Mouse (Mus musculus): Measurements from ENCODE around the gene Ptprn2. TPM values are rescaled to one million over a fixed set of nuclear protein-coding genes. Genes with fewer than 3 reads are reported as not detected.
A peak's percentile ranks its signal among the peaks of the same experiment; 100 is the strongest.

The Ptprn2 gene
- polyA plus RNA-seq, 1 experiment from 2014 or later: 0.18 TPM

DNA sequence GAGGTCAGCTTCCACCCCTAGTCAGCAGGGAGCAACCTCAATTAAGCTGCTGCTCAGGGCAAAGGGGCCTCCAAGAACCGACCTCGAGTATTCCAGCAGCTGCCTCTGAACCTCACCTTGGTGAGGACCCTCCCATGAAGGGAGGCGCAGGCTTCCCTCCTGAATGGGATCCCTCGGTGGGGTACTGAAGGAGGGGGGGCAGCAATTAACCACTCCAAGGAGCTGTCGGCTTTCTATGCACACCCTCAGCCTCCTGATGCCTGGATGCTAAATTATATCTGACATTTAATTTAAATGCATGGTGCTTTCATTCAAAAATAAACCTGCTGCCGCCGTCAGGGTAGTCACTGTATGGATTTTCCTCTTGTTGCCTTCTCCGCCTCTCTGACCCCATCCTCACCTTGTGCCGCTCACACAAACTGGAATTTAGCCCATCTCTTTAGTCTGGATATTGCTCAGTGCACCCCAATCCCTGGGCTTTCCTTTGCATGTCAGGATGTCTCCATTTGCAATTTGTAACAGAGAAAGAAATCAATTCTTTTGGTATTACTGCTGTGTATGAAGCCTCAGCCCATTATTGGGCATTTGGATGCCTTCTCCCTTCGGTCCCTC is 629.8 kb downstream of the Ptprn2 start:
- Histone ChIP-seq H3K4me1 (no peaks in the 10 kb centered on the region), H3K4me3 (replicated peaks) (no peak overlapping the region), H3K36me3 (no peaks in the 10 kb centered on the region), H3K9me3 (replicated peaks) (no peaks in the 10 kb centered on the region), H3K9ac (no peak overlapping the region), H3K27me3 (no peaks in the 10 kb centered on the region), H3K27ac (no peak overlapping the region), H3K4me2 (no peak overlapping the region)
- no peak for ATAC-seq (replicated peaks; ENCODE audit: low FRiP score)
- 56% methylated on average over 10 of the region's 10 CpGs for WGBS

DNA sequence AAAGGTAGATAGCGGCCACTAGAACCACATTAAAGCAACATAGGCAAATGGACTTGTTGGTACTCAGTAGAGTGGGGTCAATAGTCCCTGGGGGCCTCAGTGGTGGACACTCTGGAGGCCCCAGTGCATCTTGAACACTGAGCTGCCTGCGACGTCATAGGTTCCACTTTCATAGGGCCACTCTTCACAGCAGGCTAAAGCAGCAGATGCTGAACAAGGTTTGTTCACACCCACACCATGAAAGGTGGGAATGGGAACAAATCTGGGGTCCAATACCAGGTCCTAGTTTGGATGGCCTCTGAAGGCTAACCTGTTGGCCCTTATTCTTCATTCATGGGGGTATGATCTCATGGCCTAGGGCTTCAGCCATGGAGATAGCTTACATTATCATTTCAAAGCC is 641.6 kb downstream of the Ptprn2 start:
- Histone ChIP-seq H3K27ac (no peak overlapping the region), H3K4me2 (no peak overlapping the region), H3K36me3 (no peaks in the 10 kb centered on the region), H3K9ac (no peak overlapping the region), H3K9me3 (replicated peaks) (no peaks in the 10 kb centered on the region), H3K4me3 (replicated peaks) (no peak overlapping the region), H3K4me1 (no peaks in the 10 kb centered on the region), H3K27me3 (no peaks in the 10 kb centered on the region)
- 90% methylated on average over 3 of the region's 3 CpGs for WGBS
- ATAC-seq (replicated peaks; ENCODE audit: low FRiP score): no peak

DNA sequence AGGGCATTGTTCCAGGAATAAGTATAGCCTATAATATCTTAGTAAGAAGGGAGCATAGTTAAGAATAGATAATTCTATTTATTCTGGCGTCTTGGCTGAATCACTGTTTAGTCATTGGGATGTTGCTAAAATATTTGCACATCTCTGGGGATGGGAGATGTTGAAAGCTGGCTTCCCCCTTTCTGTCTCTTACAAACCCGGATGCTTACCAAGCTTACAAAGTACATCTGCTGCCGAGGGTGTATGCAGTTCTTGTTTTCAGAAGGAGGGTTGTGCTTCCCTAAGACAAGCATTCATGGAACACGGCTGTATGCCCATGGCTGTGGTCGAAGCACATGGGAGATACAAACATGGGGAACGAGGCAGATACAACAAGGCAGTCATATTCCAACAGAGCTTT is 642.0 kb downstream of the Ptprn2 start:
- no peak overlapping the region for H3K4me3 ChIP-seq (replicated peaks)
- no peak overlapping the region for H3K27ac ChIP-seq
- no peak overlapping the region for H3K4me2 ChIP-seq
- H3K36me3 ChIP-seq: no peaks in the 10 kb centered on the region
- H3K4me1 ChIP-seq: no peaks in the 10 kb centered on the region
- no peaks in the 10 kb centered on the region for H3K27me3 ChIP-seq
- WGBS: 90% methylated on average over 6 of the region's 6 CpGs
- H3K9me3 ChIP-seq (replicated peaks): no peaks in the 10 kb centered on the region
- ATAC-seq (replicated peaks; ENCODE audit: low FRiP score): no peak
- no peak overlapping the region for H3K9ac ChIP-seq

DNA sequence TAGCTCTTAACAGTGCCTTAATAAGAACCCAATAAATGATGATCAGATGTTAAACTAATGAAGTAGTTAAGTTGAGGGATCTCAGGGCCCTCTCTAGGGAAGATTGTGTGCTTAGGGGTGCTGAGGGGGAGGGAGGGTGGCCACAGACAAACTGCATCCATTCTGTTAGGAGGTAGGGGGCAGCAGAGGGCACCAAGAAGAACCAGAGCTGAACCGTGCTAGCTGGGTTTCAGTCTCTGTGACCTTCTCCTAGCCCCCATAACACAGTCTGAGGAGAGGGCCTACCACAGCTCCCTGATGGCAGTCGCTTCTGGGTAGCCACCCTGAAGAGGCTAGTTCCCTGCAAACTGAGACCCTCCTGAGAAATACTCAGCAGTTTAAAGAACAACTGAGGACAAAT is 646.6 kb downstream of the Ptprn2 start:
- Histone ChIP-seq H3K9me3 (replicated peaks) (no peaks in the 10 kb centered on the region), H3K4me3 (replicated peaks) (no peak overlapping the region), H3K36me3 (no peaks in the 10 kb centered on the region), H3K4me2 (no peak overlapping the region), H3K9ac (no peak overlapping the region), H3K27me3 (no peaks in the 10 kb centered on the region), H3K4me1 (no peaks in the 10 kb centered on the region), H3K27ac (no peak overlapping the region)
- WGBS: 12% methylated on average over 2 of the region's 2 CpGs
- ATAC-seq (replicated peaks; ENCODE audit: low FRiP score): no peak

DNA sequence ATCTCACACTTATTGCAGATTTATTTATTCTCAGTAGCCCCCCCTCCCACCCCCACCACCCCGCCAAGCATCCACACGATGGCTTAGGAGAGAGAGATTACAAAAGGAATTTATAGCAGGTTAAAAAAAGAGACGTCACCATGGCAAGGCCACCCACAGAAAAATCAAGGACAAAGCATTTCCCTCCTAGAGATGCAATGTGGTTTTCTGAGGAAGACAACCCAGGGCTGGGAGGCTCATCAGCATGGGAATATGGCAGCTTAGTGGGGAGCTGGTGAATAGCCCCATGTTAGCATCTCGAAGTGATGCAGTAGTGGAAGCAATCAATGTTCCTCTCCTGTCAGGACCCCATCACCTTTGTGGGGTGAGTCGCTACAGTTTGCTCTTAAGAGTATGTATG is 649.7 kb downstream of the Ptprn2 start:
- no peak for ATAC-seq (replicated peaks; ENCODE audit: low FRiP score)
- no peak overlapping the region for H3K27ac ChIP-seq
- H3K4me3 ChIP-seq (replicated peaks): no peak overlapping the region
- H3K4me2 ChIP-seq: no peak overlapping the region
- no peaks in the 10 kb centered on the region for H3K9me3 ChIP-seq (replicated peaks)
- H3K27me3 ChIP-seq: no peaks in the 10 kb centered on the region
- no peaks in the 10 kb centered on the region for H3K4me1 ChIP-seq
- WGBS: 69% methylated on average over 5 of the region's 5 CpGs
- H3K36me3 ChIP-seq: no peaks in the 10 kb centered on the region
- H3K9ac ChIP-seq: no peak overlapping the region

DNA sequence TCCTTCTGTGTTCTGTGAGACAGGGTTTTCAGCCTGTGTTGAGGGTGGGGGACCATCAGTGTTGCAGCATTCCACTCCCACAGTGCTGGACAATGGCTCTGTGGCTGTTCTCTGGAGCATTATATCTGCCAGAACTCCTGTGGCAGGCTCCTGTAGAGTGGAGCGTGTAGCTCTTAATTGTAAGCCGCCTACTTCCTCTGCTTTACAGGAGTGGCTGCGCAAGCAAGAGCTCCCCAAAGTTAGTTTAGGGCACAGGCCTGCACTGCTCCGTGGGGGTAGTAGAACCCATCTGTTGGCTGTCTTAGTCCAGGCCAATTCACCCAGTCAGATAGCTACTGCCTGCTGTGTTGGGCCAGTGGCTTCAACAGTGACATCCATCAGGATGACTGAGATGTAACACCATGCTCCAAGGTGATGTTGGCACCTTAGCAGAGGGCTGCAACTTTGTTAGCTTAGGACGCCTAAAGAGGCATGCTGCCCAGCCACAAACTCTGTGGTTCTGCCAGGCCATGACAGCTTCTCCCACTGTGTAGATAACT is 651.0 kb downstream of the Ptprn2 start:
- H3K27me3 ChIP-seq: no peaks in the 10 kb centered on the region
- WGBS: 77% methylated on average over 5 of the region's 5 CpGs
- no peak overlapping the region for H3K4me2 ChIP-seq
- no peaks in the 10 kb centered on the region for H3K36me3 ChIP-seq
- no peak for ATAC-seq (replicated peaks; ENCODE audit: low FRiP score)
- no peaks in the 10 kb centered on the region for H3K4me1 ChIP-seq
- H3K4me3 ChIP-seq (replicated peaks): no peak overlapping the region
- no peak overlapping the region for H3K27ac ChIP-seq
- H3K9ac ChIP-seq: no peak overlapping the region
- no peaks in the 10 kb centered on the region for H3K9me3 ChIP-seq (replicated peaks)

DNA sequence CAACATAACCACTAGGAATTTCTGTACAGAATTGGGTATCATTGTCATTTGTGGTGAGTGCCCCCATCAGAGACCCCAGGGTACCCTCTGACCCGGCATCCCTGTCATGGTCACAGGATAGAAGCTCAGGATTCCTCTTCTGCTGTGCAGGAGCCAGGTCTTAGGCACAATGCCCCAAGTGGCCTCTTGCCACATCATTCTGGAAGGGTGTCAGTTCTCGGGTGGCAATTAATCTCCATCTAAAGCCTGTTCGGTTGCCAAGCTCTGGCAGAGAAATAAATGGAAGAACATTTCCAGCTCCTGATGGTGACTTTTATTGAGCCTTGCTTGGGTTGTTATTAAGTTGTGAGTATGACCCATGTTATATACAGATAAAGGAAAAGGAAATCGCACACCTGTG is 655.4 kb downstream of the Ptprn2 start:
- no peak overlapping the region for H3K27ac ChIP-seq
- ATAC-seq (replicated peaks; ENCODE audit: low FRiP score): no peak
- 75% methylated on average over 4 of the region's 4 CpGs for whole genome bisulfite sequencing
- no peak overlapping the region for H3K4me2 ChIP-seq
- H3K36me3 ChIP-seq: no peaks in the 10 kb centered on the region
- H3K9ac ChIP-seq: no peak overlapping the region
- no peak overlapping the region for H3K4me3 ChIP-seq (replicated peaks)
- no peaks in the 10 kb centered on the region for H3K9me3 ChIP-seq (replicated peaks)
- no peaks in the 10 kb centered on the region for H3K4me1 ChIP-seq
- H3K27me3 ChIP-seq: peaks cover 9% of the 10 kb centered on the region; the same call in 1 of the 2 replicates

DNA sequence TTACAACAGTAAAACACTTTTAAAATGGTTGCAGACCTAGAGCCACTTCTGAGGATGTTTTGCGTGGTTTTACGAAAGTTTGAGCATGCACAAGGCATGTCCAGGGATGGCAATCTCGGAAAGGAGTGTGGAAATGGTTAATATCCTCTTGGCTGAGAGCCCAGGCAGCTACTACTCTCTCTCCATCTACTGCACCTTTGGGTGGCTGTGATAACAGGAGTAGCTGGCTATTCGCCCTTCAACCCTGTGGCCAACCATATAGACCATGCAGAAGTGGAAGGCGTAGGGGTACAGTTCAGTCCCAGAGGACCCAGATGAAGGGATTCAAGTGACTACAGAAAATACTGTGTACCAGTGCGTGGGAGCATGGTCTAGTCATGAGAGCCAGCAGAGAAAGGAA is 655.9 kb downstream of the Ptprn2 start:
- WGBS: 79% methylated on average over 6 of the region's 6 CpGs
- peaks cover 12% of the 10 kb centered on the region for H3K27me3 ChIP-seq
- no peak for ATAC-seq (replicated peaks; ENCODE audit: low FRiP score)
- H3K4me2 ChIP-seq: no peak overlapping the region
- H3K4me1 ChIP-seq: no peaks in the 10 kb centered on the region
- no peaks in the 10 kb centered on the region for H3K9me3 ChIP-seq (replicated peaks)
- no peak overlapping the region for H3K4me3 ChIP-seq (replicated peaks)
- H3K9ac ChIP-seq: no peak overlapping the region
- H3K36me3 ChIP-seq: no peaks in the 10 kb centered on the region
- H3K27ac ChIP-seq: no peak overlapping the region

DNA sequence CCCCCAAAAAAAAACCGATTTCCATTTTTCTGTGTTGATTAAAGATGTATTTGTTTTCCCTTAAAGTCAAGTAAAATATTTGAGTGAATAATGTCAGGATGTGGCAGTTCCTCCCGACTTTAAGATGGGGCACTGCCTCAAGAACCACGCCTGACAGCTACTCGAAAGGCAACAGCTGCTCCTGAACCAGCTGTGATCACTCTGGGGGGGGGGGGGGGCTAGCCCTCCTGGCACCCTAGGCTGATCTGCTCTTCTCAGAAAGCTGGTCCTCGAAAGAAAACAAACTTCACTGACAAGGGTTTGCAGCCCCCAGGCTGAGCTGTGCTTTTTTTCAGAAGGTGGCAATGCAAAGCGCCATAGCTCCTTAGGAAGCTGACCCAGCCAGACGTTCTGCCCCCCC is 663.7 kb downstream of the Ptprn2 start:
- peaks cover 87% of the 10 kb centered on the region for H3K27me3 ChIP-seq
- no peak overlapping the region for H3K27ac ChIP-seq
- ATAC-seq (replicated peaks; ENCODE audit: low FRiP score): no peak

DNA sequence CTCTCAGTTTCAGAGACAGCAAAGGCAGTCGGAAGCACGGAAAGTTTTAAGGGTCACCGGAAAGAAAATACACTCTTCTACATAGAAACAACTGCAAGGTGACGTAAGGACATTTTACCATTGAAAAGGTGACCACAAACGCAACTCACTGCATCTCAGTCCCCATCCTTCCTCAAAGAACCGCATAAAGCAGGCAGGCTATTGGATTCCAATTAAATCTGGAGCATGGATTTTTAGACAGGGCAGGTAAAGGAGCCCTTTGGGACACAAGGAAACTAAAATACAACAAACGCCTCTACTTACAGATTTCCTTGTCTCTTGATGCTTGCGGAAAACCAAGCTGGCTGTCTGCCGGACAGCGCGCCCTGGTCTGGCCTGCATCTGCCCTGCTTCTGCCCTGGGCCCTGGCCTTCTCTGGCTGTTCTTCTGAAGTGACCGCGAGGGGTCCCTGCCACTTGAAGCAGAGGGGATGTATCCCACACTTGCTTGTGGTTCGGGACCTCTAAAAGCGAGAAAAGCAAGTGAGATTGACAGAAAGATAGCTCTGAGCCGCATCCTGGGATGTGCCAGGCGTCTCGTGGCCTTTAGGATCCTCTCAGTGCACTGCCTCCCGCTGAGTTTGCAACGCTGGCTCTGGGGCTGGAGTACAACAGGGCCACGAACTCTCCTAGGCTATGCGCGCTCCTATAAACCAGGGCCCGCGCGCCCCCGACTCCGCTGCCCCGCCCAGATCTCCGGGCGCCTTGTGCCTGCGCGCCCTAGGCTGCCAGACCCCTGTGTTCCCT is 665.3 kb downstream of the Ptprn2 start:
- H3K4me3 ChIP-seq (replicated peaks): no peak overlapping the region
- peaks cover 21% of the 10 kb centered on the region for H3K4me1 ChIP-seq
- no peaks in the 10 kb centered on the region for H3K9me3 ChIP-seq (replicated peaks)
- 6% methylated on average over 33 of the region's 33 CpGs for WGBS
- H3K27me3 ChIP-seq: peaks cover 95% of the 10 kb centered on the region
- no peak overlapping the region for H3K27ac ChIP-seq
- peak overlapping the region; percentile 18; the same call in 1 of the 2 replicates for H3K4me2 ChIP-seq
- no peak for ATAC-seq (replicated peaks; ENCODE audit: low FRiP score)
- no peak overlapping the region for H3K9ac ChIP-seq
- H3K36me3 ChIP-seq: no peaks in the 10 kb centered on the region

More for the DNA sequence above, 663.7 kb downstream of the Ptprn2 start:
- peaks cover 14% of the 10 kb centered on the region for H3K4me1 ChIP-seq
- no peaks in the 10 kb centered on the region for H3K9me3 ChIP-seq (replicated peaks)
- no peak overlapping the region for H3K9ac ChIP-seq
- WGBS: 5% methylated on average over 7 of the region's 7 CpGs
- no peaks in the 10 kb centered on the region for H3K36me3 ChIP-seq
- H3K4me2 ChIP-seq: no peak overlapping the region
- H3K4me3 ChIP-seq (replicated peaks): no peak overlapping the region

DNA sequence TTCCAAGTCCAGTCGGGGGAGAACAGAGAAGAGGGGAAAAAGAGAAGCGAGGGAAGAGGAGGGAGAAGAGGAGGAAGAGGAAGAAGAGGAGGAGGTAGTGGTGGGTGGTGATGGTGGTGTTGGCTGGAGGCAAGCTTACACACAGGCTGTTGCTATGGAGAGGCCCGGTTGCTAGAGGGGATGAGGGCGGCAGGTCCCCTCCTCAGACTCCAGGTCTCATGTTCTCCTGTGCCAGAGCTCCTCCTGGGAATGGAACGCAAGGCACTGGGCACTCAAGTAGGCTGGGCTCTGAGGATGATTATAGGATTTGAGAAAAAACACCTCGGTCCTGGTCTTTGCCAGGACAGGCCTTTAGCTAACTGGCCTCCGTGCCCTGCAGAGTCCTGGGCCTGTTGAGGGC is 666.1 kb downstream of the Ptprn2 start:
- Histone ChIP-seq H3K4me2 (no peak overlapping the region), H3K4me1 (peaks cover 21% of the 10 kb centered on the region), H3K36me3 (no peaks in the 10 kb centered on the region), H3K27ac (no peak overlapping the region), H3K27me3 (peaks cover 95% of the 10 kb centered on the region), H3K9ac (no peak overlapping the region), H3K9me3 (replicated peaks) (no peaks in the 10 kb centered on the region), H3K4me3 (replicated peaks) (no peak overlapping the region)
- no peak for ATAC-seq (replicated peaks; ENCODE audit: low FRiP score)
- WGBS: 6% methylated on average over 7 of the region's 7 CpGs

DNA sequence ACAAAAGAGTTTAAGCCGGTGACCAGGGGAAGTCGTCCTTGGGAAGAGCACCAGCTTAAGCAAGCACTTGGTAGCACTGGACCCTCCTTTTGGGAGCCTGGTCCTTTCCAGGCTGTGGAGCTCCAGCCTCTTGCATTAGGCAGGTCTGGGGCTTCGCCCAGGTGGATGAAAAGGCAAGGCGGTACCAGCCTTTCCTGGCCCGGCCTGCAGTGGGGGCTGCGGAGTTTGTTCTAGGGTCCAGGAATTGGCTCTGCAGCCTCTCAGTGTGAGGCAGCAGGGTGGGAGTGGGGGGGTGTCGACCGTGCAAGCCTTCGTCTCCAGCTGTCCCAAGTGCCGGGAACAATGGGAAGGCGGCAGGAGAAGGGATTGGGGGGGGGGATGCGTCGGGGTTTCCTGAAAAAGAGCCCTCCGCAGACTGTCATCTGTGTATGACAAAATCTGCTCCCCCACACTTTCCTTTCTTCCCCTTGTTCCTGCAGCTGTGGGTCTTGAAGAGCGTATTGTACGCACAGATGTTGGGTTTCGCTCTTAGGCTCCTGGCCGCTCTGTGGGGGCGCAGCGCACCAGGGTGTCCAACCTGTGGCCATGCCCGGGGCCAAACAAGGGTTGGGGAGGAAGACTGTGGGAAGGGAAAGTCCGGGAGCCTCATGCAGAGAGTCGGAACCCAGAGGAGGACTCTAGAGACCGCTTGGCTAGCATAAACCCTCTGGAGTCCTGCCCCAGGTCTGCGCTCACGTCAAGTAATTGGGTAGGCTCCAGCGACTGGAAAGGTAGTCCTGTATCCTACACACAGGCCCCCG is 667.0 kb downstream of the Ptprn2 start:
- peaks cover 21% of the 10 kb centered on the region for H3K4me1 ChIP-seq
- ATAC-seq (replicated peaks; ENCODE audit: low FRiP score): no peak
- no peaks in the 10 kb centered on the region for H3K9me3 ChIP-seq (replicated peaks)
- peak overlapping the region; percentile 59 for H3K4me3 ChIP-seq (replicated peaks)
- H3K27me3 ChIP-seq: peaks cover 94% of the 10 kb centered on the region
- peak overlapping the region; percentile 13; the same call in 1 of the 2 replicates for H3K4me2 ChIP-seq
- no peak overlapping the region for H3K27ac ChIP-seq
- no peak overlapping the region for H3K9ac ChIP-seq
- WGBS: 4% methylated on average over 28 of the region's 28 CpGs
- no peaks in the 10 kb centered on the region for H3K36me3 ChIP-seq
